Mouse (Mus musculus): ENCODE data around the gene Mrps31.

GRCm38 (mm10) chr8:22394471-22394870, 16.7 kb upstream of the Mrps31 start:
- TF ChIP-seq CTCF (IDR thresholded peaks at IDR 0.05; ENCODE audit: low read depth, low read length) (no peak), POLR2A (IDR thresholded peaks at IDR 0.05; ENCODE audit: extremely low read depth, insufficient read depth, low read length) (no peak)
